Mouse (Mus musculus) thymus, adult 2 months (tissue): ENCODE measurements at regions not wholly inside any gene's neighbourhood (a gene's known extent, or its start where the extent isn't known, plus 50 kb on each side); places are given as distances from the start of the nearest gene placed in this dataset.

Source experiments
- DNase-seq: peaks from one replicate; pipeline ENCODE4 v3.0.0; 2021
- H3K27ac ChIP-seq: fragments of 200-500 bp; 2 replicates; pipeline ENCODE4 v1.5.1; 2012; ENCODE audit warnings: low read length, control low read depth; ENCODE audit not compliant: control insufficient read depth, insufficient read depth
- H3K27me3 ChIP-seq: fragments of 200-500 bp; 2 replicates; pipeline ENCODE4 v1.6.1; 2012; ENCODE audit warnings: mild to moderate bottlenecking, low read length, moderate library complexity, mixed read lengths; ENCODE audit not compliant: control insufficient read depth, insufficient read depth
- H3K36me3 ChIP-seq: fragments of 200-500 bp; 2 replicates; pipeline ENCODE4 v1.6.1; 2012; ENCODE audit warnings: mild to moderate bottlenecking, low read length, moderate library complexity; ENCODE audit not compliant: control insufficient read depth, insufficient read depth
- H3K4me1 ChIP-seq: fragments of 200-500 bp; replicated peaks from 2 replicates; pipeline ENCODE4 v1.6.1; 2012; ENCODE audit warnings: low read length; ENCODE audit not compliant: control insufficient read depth, insufficient read depth
- H3K4me3 ChIP-seq: fragments of 200-500 bp; 2 replicates; pipeline ENCODE4 v1.5.1; 2012; ENCODE audit warnings: mild to moderate bottlenecking, low read length, control low read depth, moderate library complexity; ENCODE audit not compliant: control insufficient read depth, insufficient read depth
- CTCF ChIP-seq: fragments of 200-500 bp; IDR thresholded peaks from 2 replicates; pipeline ENCODE4 v1.5.1; 2012; ENCODE audit warnings: mild to moderate bottlenecking, control low read depth, low read length, moderate library complexity, borderline replicate concordance; ENCODE audit not compliant: control insufficient read depth, poor library complexity, insufficient read depth; ENCODE audit errors: extremely low read depth
- POLR2A ChIP-seq: fragments of 200-500 bp; IDR thresholded peaks from 2 replicates; pipeline ENCODE4 v1.6.1; 2012; ENCODE audit warnings: mild to moderate bottlenecking, low read length, control low read depth, moderate library complexity; ENCODE audit not compliant: control insufficient read depth, poor library complexity, insufficient read depth; ENCODE audit errors: extremely low read depth
- WGBS: fragments of 180-500 bp; shearing (Covaris S2); methylation state at CpG from one replicate; pipeline ENCODE4 v1.1.7; 2018; 5-methylcytosine and 5-hydroxymethylcytosine counted together

DNA sequence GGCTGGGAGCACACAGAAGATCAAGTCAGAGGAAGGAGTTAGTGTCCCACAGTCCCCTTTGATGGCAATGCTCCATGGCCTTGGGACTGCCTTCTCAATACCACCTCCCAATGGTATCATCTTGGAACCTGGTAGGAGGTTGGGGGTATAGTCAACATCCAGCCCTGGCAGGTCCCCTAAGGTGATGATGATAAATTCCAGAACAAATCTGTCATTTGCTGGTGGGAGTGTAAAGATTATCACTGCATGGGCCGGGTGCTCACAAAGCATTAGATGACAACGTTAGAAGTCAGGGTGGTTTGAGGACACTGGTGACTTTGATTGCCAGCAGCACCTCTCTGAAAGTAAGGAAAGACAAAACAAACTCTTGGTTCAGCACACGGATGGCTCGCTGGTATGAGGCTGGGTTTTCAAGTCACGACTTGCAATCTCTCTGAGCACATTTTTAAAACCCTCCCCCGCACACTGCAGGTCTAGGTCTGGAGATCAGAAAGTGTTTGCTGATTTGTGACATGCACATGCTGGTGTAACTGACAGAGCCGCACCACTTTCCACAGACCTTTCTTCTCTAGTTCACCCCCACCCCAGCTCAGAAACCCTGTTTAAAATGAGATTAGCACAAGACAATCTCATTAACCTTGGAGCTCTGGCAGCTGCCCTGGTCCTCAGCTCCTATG is 154.5 kb upstream of the Kbtbd8 start:
- no peaks in the 10 kb centered on the region; the same call in 1 of the 2 replicates for H3K4me1 ChIP-seq
- no peaks in the 10 kb centered on the region for H3K27me3 ChIP-seq
- 82% methylated on average over 7 of the region's 7 CpGs for WGBS
- H3K27ac ChIP-seq = no peak overlapping the region
- H3K36me3 ChIP-seq = no peaks in the 10 kb centered on the region
- DNase-seq = no peak
- H3K4me3 ChIP-seq = no peak overlapping the region
- TF ChIP-seq CTCF = no peak

DNA sequence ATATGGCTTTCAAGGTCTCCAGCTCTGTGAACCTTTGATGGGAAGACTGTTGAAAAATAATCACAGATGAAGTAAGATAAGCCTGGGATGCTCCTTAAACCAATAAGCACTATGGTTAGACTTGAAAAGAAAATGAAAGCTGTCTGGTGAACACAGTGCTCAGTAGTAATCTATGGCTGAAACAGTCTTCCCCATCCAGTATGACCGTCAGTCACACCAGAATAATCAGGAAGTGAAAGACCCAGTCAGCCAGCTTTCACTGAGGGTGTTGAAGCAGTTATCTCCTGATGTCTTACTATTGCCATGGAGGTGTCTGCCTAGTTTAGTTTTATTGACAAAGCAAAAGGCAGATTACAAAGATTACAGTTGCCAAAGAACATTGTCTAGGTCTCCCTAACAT is 155.2 kb upstream of the Kbtbd8 start:
- no peak overlapping the region for H3K27ac ChIP-seq
- H3K4me1 ChIP-seq = no peaks in the 10 kb centered on the region; the same call in 1 of the 2 replicates
- no peak overlapping the region for H3K4me3 ChIP-seq
- no peak for DNase-seq
- 31% methylated on average over 1 of the region's 1 CpGs for WGBS
- H3K36me3 ChIP-seq = no peaks in the 10 kb centered on the region
- TF ChIP-seq CTCF = no peak
- no peak for TF ChIP-seq POLR2A
- H3K27me3 ChIP-seq = no peaks in the 10 kb centered on the region

DNA sequence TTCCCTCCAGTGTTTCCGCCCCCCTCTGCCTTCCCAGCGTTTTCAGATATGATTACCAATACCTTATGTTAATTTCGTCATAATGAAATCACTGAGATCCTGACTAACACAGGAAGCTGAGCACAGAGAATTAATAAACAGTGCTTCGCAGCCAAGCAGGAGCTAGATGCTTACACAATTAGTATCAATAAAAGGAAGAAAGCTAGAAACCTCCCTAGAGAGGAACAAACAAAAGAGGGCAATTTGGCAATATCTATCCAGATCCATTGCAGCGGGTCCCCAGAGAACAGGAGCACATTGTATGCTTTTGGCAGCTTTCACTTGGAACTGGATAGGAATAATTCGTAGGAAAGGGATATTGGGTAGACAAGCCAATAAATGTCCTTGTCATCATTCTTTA is 159.1 kb upstream of the Kbtbd8 start:
- Histone ChIP-seq H3K4me3 (no peak overlapping the region), H3K36me3 (no peaks in the 10 kb centered on the region), H3K4me1 (no peaks in the 10 kb centered on the region; the same call in 1 of the 2 replicates), H3K27ac (no peak overlapping the region), H3K27me3 (no peaks in the 10 kb centered on the region)
- TF ChIP-seq CTCF (no peak), POLR2A (no peak)
- DNase-seq = no peak
- WGBS = 90% methylated on average over 6 of the region's 6 CpGs

DNA sequence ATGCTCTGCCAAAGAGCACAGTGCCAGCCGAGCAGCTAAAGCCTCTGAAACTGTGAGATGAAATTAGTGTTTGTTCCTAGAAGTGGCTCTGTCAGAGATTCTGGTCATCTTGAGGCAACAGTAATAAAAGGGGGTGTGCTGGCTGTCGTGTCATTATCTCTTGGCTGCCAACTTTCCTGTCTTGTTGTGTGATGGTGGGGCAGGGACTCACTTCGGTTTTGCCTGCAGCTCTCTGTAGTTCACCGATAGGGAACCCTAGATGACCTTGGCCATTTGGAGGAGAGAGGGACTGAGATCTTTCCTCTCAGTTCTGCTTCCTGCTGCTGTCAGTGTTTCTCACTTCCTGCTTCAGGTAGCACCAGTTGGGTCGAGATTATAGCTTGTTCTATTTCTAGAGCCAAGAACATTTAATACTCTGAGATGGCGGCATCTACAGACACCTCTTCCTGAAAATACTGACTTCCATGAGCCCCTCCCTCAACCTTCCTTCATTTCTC is 159.8 kb upstream of the Kbtbd8 start:
- H3K4me3 ChIP-seq = no peak overlapping the region
- TF ChIP-seq CTCF (no peak), POLR2A (no peak)
- 57% methylated on average over 6 of the region's 6 CpGs for WGBS
- no peak overlapping the region for H3K27ac ChIP-seq
- H3K36me3 ChIP-seq = no peaks in the 10 kb centered on the region
- H3K27me3 ChIP-seq = no peaks in the 10 kb centered on the region
- no peak for DNase-seq
- H3K4me1 ChIP-seq = no peaks in the 10 kb centered on the region; the same call in 1 of the 2 replicates

DNA sequence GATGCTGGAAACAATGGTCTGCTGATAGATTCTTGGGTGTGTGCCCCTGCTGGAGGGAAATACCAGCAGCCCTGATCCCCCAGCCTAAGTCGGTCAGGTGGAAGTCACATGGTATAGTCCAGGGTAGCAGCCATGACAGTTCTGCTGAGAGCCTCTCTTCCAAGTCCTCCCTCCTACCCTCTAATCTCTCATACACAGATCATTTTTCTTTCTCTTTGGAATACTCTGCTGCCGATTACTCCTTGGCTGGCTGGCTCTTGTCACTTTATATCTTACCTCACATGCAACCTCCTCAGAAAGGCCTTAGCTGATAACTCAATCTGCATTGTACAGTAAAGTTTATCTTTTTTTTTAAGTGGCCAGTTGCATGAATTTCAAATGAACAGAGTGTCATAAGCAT is 162.5 kb upstream of the Kbtbd8 start:
- no peaks in the 10 kb centered on the region for H3K27me3 ChIP-seq
- no peak for TF ChIP-seq CTCF
- no peak for TF ChIP-seq POLR2A
- 90% methylated on average over 2 of the region's 2 CpGs for WGBS
- H3K4me3 ChIP-seq = no peak overlapping the region
- no peaks in the 10 kb centered on the region for H3K36me3 ChIP-seq
- H3K4me1 ChIP-seq = no peaks in the 10 kb centered on the region
- no peak for DNase-seq
- H3K27ac ChIP-seq = no peak overlapping the region

DNA sequence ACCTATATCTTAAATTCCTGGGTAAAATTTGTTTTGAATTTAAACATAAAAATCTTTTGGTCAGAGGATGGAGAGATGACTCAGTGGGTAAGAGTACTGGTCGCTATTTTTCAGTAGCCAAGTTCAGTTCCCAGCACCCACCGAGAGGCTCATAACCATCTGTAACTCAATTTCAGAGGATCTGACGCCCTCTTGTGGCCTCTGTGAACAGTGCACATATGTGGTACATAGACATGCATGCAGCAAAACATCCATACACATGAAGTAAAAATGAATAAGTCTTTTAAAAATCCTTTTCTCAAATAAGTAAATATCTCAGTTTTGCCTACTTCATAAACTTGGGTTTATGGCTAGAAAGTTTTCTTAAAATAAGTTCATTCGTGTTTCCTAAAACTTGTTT is 163.4 kb upstream of the Kbtbd8 start:
- WGBS = 90% methylated on average over 4 of the region's 4 CpGs
- no peak overlapping the region for H3K4me3 ChIP-seq
- no peak overlapping the region for H3K27ac ChIP-seq
- no peak for DNase-seq
- no peaks in the 10 kb centered on the region for H3K4me1 ChIP-seq
- H3K27me3 ChIP-seq = no peaks in the 10 kb centered on the region
- TF ChIP-seq POLR2A = no peak
- no peak for TF ChIP-seq CTCF
- H3K36me3 ChIP-seq = no peaks in the 10 kb centered on the region

DNA sequence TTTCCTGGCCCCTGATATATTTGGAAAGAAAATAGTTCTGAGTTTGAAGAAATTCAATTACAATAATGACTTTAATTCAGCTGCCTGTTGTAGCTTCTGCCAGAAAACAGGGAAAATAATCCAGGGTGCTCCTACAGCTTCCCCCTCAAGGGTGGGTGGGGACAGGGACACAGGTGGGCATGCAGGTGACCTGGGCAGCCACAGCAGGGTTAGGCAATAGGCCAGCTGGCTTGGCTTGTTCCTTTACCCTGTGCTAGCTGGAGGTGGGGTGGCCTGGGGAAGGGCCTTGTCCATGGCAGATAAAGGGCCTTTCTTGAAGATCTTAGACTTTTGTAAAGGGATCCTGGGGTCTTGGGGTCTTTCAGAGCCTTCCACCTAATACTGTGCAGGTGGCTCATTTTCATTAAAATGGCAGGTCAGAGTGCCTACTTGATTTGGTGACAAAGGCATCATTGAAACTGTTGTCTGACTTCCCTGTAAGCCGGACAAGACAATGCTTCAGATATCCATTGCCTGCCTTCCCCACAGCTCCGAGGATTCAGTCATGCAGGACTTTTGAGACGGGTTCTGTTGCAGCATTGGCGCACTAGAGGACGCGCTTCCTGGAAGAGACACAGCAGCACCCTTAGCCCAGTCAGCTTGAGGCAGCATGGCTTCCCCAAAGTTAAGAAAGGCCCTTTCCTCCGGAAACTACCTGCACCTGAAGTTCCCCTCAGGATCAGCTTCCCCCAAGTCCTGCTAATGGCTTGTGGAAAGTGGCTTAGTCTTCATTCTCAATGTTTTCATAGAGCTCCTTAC is 164.9 kb upstream of the Kbtbd8 start:
- Histone ChIP-seq H3K27ac (no peak overlapping the region), H3K4me3 (no peak overlapping the region), H3K27me3 (no peaks in the 10 kb centered on the region), H3K4me1 (no peaks in the 10 kb centered on the region), H3K36me3 (no peaks in the 10 kb centered on the region)
- TF ChIP-seq POLR2A = no peak
- no peak for TF ChIP-seq CTCF
- WGBS = 98% methylated on average over 7 of the region's 7 CpGs
- DNase-seq = no peak
